Mouse (Mus musculus): ENCODE results near the gene Plk3.

DNA sequence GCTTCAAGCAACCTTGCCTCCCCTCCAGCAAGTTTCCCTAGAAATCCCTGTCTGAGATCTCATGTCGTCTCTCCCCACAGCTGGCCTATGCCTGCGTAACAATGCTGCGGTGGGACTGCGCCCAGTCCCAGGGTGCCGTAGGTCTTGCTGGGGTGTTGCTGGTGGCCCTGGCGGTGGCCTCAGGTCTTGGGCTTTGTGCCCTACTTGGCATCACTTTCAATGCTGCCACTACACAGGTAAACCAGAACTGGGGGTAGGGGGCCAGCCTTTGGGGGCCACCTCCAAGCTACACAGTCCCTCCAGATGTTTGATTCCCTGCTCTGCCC is 25.3 kb downstream of the Plk3 start:
- TF ChIP-seq CTCF (IDR thresholded peaks at IDR 0.05; ENCODE audit: low read depth) = no peak
- no peak for TF ChIP-seq EP300 (IDR thresholded peaks at IDR 0.05; ENCODE audit: low read depth)

Data from heart, postnatal 0 days (tissue).